Mouse (Mus musculus): ENCODE data around the gene Folr1. TPM values are rescaled to one million over a fixed set of nuclear protein-coding genes. Genes with fewer than 3 reads are reported as not detected.

The Folr1 gene
- polyA plus RNA-seq, 1 experiment from 2014 or later: 3.2 TPM

- H3K27me3 ChIP-seq (ENCODE audit: control insufficient read depth, insufficient read depth, low read length): no peaks in the 10 kb centered on the region
- no peaks in the 10 kb centered on the region for H3K9me3 ChIP-seq (ENCODE audit: control insufficient read depth, low read length)
- H3K9ac ChIP-seq (ENCODE audit: low read length): no peak overlapping the region
- no peaks in the 10 kb centered on the region for H3K36me3 ChIP-seq (ENCODE audit: control insufficient read depth, insufficient read depth, low read length)
- WGBS: 71% methylated on average over 9 of the region's 9 CpGs
- no peak for DNase-seq (ENCODE audit: low spot score)
- no peak for ATAC-seq (ENCODE audit: low FRiP score, low TSS enrichment)
- no peak overlapping the region for H3K27ac ChIP-seq (replicated peaks)
- TF ChIP-seq CTCF (IDR thresholded peaks at IDR 0.05; ENCODE audit: low read depth): no peak
- no peak for TF ChIP-seq EP300 (optimal IDR thresholded peaks at IDR 0.05)
- H3K4me2 ChIP-seq (replicated peaks; ENCODE audit: low read depth): no peak overlapping the region
- no peaks in the 10 kb centered on the region for H3K4me1 ChIP-seq (replicated peaks; ENCODE audit: control insufficient read depth, insufficient read depth)
- H3K4me3 ChIP-seq (ENCODE audit: low read depth, low read length): no peak overlapping the region
Observed at GRCm38 (mm10) chr7:101882413-101883154, 12.0 kb upstream of the Folr1 start.

GRCm38 (mm10) chr7:101880855-101881254 is 10.3 kb upstream of the Folr1 start:
- H3K4me2 ChIP-seq (replicated peaks; ENCODE audit: low read depth): no peak overlapping the region
- no peak for ATAC-seq (ENCODE audit: low FRiP score, low TSS enrichment)
- no peak overlapping the region for H3K4me3 ChIP-seq (ENCODE audit: low read depth, low read length)
- H3K9me3 ChIP-seq (ENCODE audit: control insufficient read depth, low read length): no peaks in the 10 kb centered on the region
- H3K36me3 ChIP-seq (ENCODE audit: control insufficient read depth, insufficient read depth, low read length): no peaks in the 10 kb centered on the region
- H3K9ac ChIP-seq (ENCODE audit: low read length): no peak overlapping the region
- no peaks in the 10 kb centered on the region for H3K27me3 ChIP-seq (ENCODE audit: control insufficient read depth, insufficient read depth, low read length)
- WGBS: 69% methylated on average over 4 of the region's 4 CpGs
- no peak for DNase-seq (ENCODE audit: low spot score)
- no peaks in the 10 kb centered on the region for H3K4me1 ChIP-seq (replicated peaks; ENCODE audit: control insufficient read depth, insufficient read depth)
- TF ChIP-seq EP300 (optimal IDR thresholded peaks at IDR 0.05) (no peak), CTCF (IDR thresholded peaks at IDR 0.05; ENCODE audit: low read depth) (no peak)
- H3K27ac ChIP-seq (replicated peaks): no peak overlapping the region

- Histone ChIP-seq H3K4me1 (replicated peaks; ENCODE audit: control insufficient read depth, insufficient read depth) (no peaks in the 10 kb centered on the region), H3K4me2 (replicated peaks; ENCODE audit: low read depth) (no peak overlapping the region), H3K4me3 (ENCODE audit: low read depth, low read length) (no peak overlapping the region), H3K36me3 (ENCODE audit: control insufficient read depth, insufficient read depth, low read length) (no peaks in the 10 kb centered on the region), H3K27me3 (ENCODE audit: control insufficient read depth, insufficient read depth, low read length) (no peaks in the 10 kb centered on the region), H3K9ac (ENCODE audit: low read length) (no peak overlapping the region), H3K9me3 (ENCODE audit: control insufficient read depth, low read length) (no peaks in the 10 kb centered on the region), H3K27ac (replicated peaks) (no peak overlapping the region)
- WGBS: 96% methylated on average over 1 of the region's 1 CpGs
- TF ChIP-seq EP300 (optimal IDR thresholded peaks at IDR 0.05) (no peak), CTCF (IDR thresholded peaks at IDR 0.05; ENCODE audit: low read depth) (no peak)
- ATAC-seq (ENCODE audit: low FRiP score, low TSS enrichment) (no peak), DNase-seq (ENCODE audit: low spot score) (no peak)
Observed at GRCm38 (mm10) chr7:101875978-101876377, 5.4 kb upstream of the Folr1 start.

- ATAC-seq (ENCODE audit: low FRiP score, low TSS enrichment) (no peak), DNase-seq (ENCODE audit: low spot score) (no peak)
- Histone ChIP-seq H3K36me3 (ENCODE audit: control insufficient read depth, insufficient read depth, low read length) (no peaks in the 10 kb centered on the region), H3K27me3 (ENCODE audit: control insufficient read depth, insufficient read depth, low read length) (no peaks in the 10 kb centered on the region), H3K9me3 (ENCODE audit: control insufficient read depth, low read length) (no peaks in the 10 kb centered on the region), H3K4me2 (replicated peaks; ENCODE audit: low read depth) (no peak overlapping the region), H3K27ac (replicated peaks) (no peak overlapping the region), H3K4me3 (ENCODE audit: low read depth, low read length) (no peak overlapping the region), H3K9ac (ENCODE audit: low read length) (no peak overlapping the region), H3K4me1 (replicated peaks; ENCODE audit: control insufficient read depth, insufficient read depth) (no peaks in the 10 kb centered on the region)
- TF ChIP-seq EP300 (optimal IDR thresholded peaks at IDR 0.05) (no peak), CTCF (IDR thresholded peaks at IDR 0.05; ENCODE audit: low read depth) (no peak)
- 81% methylated on average over 3 of the region's 3 CpGs for WGBS
Observed at GRCm38 (mm10) chr7:101871296-101871695, 708 bp upstream of the Folr1 start.

- H3K4me3 ChIP-seq (ENCODE audit: low read depth, low read length): no peak overlapping the region
- H3K4me2 ChIP-seq (replicated peaks; ENCODE audit: low read depth): no peak overlapping the region
- no peaks in the 10 kb centered on the region for H3K9me3 ChIP-seq (ENCODE audit: control insufficient read depth, low read length)
- WGBS: 74% methylated on average over 7 of the region's 7 CpGs
- no peaks in the 10 kb centered on the region for H3K4me1 ChIP-seq (replicated peaks; ENCODE audit: control insufficient read depth, insufficient read depth)
- TF ChIP-seq CTCF (IDR thresholded peaks at IDR 0.05; ENCODE audit: low read depth) (no peak), EP300 (optimal IDR thresholded peaks at IDR 0.05) (no peak)
- DNase-seq (ENCODE audit: low spot score) (no peak), ATAC-seq (ENCODE audit: low FRiP score, low TSS enrichment) (no peak)
- no peaks in the 10 kb centered on the region for H3K27me3 ChIP-seq (ENCODE audit: control insufficient read depth, insufficient read depth, low read length)
- no peak overlapping the region for H3K9ac ChIP-seq (ENCODE audit: low read length)
- no peaks in the 10 kb centered on the region for H3K36me3 ChIP-seq (ENCODE audit: control insufficient read depth, insufficient read depth, low read length)
- no peak overlapping the region for H3K27ac ChIP-seq (replicated peaks)
Observed at GRCm38 (mm10) chr7:101869163-101869500, 1.5 kb downstream of the Folr1 start.

GRCm38 (mm10) chr7:101868241-101869162 is 2.1 kb downstream of the Folr1 start:
- DNase-seq (ENCODE audit: low spot score) (no peak), ATAC-seq (ENCODE audit: low FRiP score, low TSS enrichment) (no peak)
- Histone ChIP-seq H3K27ac (replicated peaks) (no peak overlapping the region), H3K9ac (ENCODE audit: low read length) (no peak overlapping the region), H3K4me1 (replicated peaks; ENCODE audit: control insufficient read depth, insufficient read depth) (no peaks in the 10 kb centered on the region), H3K36me3 (ENCODE audit: control insufficient read depth, insufficient read depth, low read length) (no peaks in the 10 kb centered on the region), H3K9me3 (ENCODE audit: control insufficient read depth, low read length) (no peaks in the 10 kb centered on the region), H3K4me3 (ENCODE audit: low read depth, low read length) (no peak overlapping the region), H3K27me3 (ENCODE audit: control insufficient read depth, insufficient read depth, low read length) (no peaks in the 10 kb centered on the region), H3K4me2 (replicated peaks; ENCODE audit: low read depth) (no peak overlapping the region)
- TF ChIP-seq CTCF (IDR thresholded peaks at IDR 0.05; ENCODE audit: low read depth) (no peak), EP300 (optimal IDR thresholded peaks at IDR 0.05) (no peak)
- WGBS: 73% methylated on average over 13 of the region's 13 CpGs

Data from stomach, postnatal 0 days (tissue).